Mouse (Mus musculus) neural tube, embryonic 13.5 days (tissue): ENCODE results near the gene Cyth1. TPM values are rescaled to one million over a fixed set of nuclear protein-coding genes. Genes with fewer than 3 reads are reported as not detected.

Experiments
- ATAC-seq: fragments of 200-750 bp; cut with Nextera tagmentation; 2 replicates; pipeline ENCODE4 v1.8.0; 2017; ENCODE audit warnings: low read depth, mild to moderate bottlenecking, moderate TSS enrichment, moderate library complexity
- H3K27ac ChIP-seq: fragments of 300-500 bp; sonication (generic); replicated peaks from 2 replicates; pipeline ENCODE4 v1.5.1; 2015; ENCODE audit warnings: moderate library complexity, mild to moderate bottlenecking, inconsistent platforms
- H3K27me3 ChIP-seq: fragments of 300-500 bp; sonication (generic); 2 replicates; pipeline ENCODE4 v1.6.1; 2015; ENCODE audit warnings: mild to moderate bottlenecking, inconsistent platforms
- H3K36me3 ChIP-seq: fragments of 300-500 bp; sonication (generic); 2 replicates; pipeline ENCODE4 v1.6.1; 2015; ENCODE audit warnings: mild to moderate bottlenecking, inconsistent platforms
- H3K4me1 ChIP-seq: fragments of 300-500 bp; sonication (generic); replicated peaks from 2 replicates; pipeline ENCODE4 v1.6.1; 2015; ENCODE audit warnings: inconsistent platforms
- H3K4me2 ChIP-seq: fragments of 300-500 bp; sonication (generic); 2 replicates; pipeline ENCODE4 v1.6.1; 2015; ENCODE audit warnings: inconsistent platforms, mild to moderate bottlenecking, moderate library complexity
- H3K4me3 ChIP-seq: fragments of 300-500 bp; sonication (generic); 2 replicates; pipeline ENCODE4 v1.5.1; 2015; ENCODE audit warnings: mild to moderate bottlenecking, inconsistent platforms
- H3K9ac ChIP-seq: fragments of 300-500 bp; sonication (generic); 2 replicates; pipeline ENCODE4 v1.6.1; 2015; ENCODE audit warnings: moderate library complexity, mild to moderate bottlenecking, inconsistent platforms
- H3K9me3 ChIP-seq: fragments of 300-500 bp; sonication (generic); 2 replicates; pipeline ENCODE4 v1.6.1; 2016; ENCODE audit warnings: inconsistent platforms
- WGBS: fragments of 180-500 bp; shearing (Covaris S2); methylation state at CpG from one replicate; pipeline ENCODE4 v1.1.7; 2015; 5-methylcytosine and 5-hydroxymethylcytosine counted together
- polyA plus RNA-seq: library from polyadenylated mRNA; unstranded; fragments of >200 nt; fragmentation: Nextera tagmentation; extraction: Ambion mirVana; gene quantifications from 2 replicates; pipeline ENCODE4 v1.2.1, GENCODE M21; 2015

The Cyth1 gene
- polyA plus RNA-seq, 1 experiment from 2014 or later: 25.2 TPM

- no peak overlapping the region for H3K4me2 ChIP-seq
- WGBS: 92% methylated on average over 7 of the region's 7 CpGs
- H3K27me3 ChIP-seq: no peaks in the 10 kb centered on the region
- peaks cover 81% of the 10 kb centered on the region for H3K36me3 ChIP-seq
- ATAC-seq: no peak
- no peaks in the 10 kb centered on the region for H3K9me3 ChIP-seq
- no peak overlapping the region for H3K9ac ChIP-seq
- no peaks in the 10 kb centered on the region for H3K4me1 ChIP-seq
- no peak overlapping the region for H3K27ac ChIP-seq
- no peak overlapping the region for H3K4me3 ChIP-seq
Measured at GRCm38 (mm10) chr11:118174752-118175151, 73.6 kb downstream of the Cyth1 start.

GRCm38 (mm10) chr11:118172768-118173167 is 75.6 kb downstream of the Cyth1 start:
- peaks cover 81% of the 10 kb centered on the region for H3K36me3 ChIP-seq

DNA sequence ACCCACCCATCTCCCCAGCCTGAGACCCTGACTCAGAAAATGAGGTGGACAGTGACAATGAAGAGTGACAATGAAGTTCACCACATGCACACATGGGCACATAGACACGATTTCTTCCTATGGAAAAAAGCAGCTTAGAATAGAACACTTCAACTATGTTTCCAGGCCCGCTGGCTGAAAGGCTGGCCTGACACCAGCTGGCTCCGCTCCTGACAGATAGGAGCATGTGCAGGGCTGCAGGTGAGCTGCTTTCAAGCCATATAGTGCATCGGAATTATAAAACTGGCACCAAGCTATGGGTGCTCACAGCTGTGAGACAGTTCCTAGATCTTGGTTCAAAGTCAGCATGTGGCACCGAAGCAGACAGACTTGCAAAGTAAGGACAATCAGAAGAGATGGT is 78.1 kb downstream of the Cyth1 start:
- Histone ChIP-seq H3K4me1 (peaks cover 9% of the 10 kb centered on the region), H3K9me3 (no peaks in the 10 kb centered on the region), H3K4me2 (no peak overlapping the region), H3K27me3 (no peaks in the 10 kb centered on the region), H3K9ac (no peak overlapping the region), H3K36me3 (peaks cover 81% of the 10 kb centered on the region), H3K27ac (no peak overlapping the region), H3K4me3 (no peak overlapping the region)
- ATAC-seq: no peak
- WGBS: 94% methylated on average over 5 of the region's 5 CpGs

More at GRCm38 (mm10) chr11:118172768-118173167, 75.6 kb downstream of the Cyth1 start:
- Histone ChIP-seq H3K4me1 (no peaks in the 10 kb centered on the region), H3K4me2 (no peak overlapping the region), H3K27me3 (no peaks in the 10 kb centered on the region), H3K27ac (no peak overlapping the region), H3K9ac (no peak overlapping the region), H3K9me3 (no peaks in the 10 kb centered on the region), H3K4me3 (no peak overlapping the region)
- 82% methylated on average over 5 of the region's 5 CpGs for WGBS
- ATAC-seq: no peak

DNA sequence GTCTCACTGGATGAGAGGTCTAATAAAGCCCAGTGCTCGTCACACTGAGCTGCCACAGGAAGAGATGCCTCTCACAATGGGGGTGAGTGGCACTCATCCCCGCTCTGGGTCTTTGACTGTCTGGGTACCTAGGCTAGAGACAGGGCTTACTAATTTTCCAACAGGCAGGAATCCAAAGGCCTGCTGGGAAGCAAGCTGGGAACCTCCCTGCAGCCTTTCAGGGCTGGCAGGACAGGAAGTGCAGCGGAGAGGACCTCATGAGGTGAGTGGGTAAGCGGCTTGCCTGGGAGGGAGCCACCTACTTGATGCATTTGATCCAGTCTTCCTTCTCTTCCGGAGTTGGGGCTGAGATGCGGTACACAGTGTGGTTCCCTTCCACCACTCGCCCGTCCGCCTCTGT is 79.7 kb downstream of the Cyth1 start:
- H3K9ac ChIP-seq: no peak overlapping the region
- no peak overlapping the region for H3K4me3 ChIP-seq
- peaks cover 85% of the 10 kb centered on the region for H3K36me3 ChIP-seq
- no peak overlapping the region for H3K27ac ChIP-seq
- WGBS: 68% methylated on average over 9 of the region's 9 CpGs
- H3K9me3 ChIP-seq: no peaks in the 10 kb centered on the region
- ATAC-seq: no peak
- no peaks in the 10 kb centered on the region for H3K27me3 ChIP-seq
- no peak overlapping the region for H3K4me2 ChIP-seq
- H3K4me1 ChIP-seq: peaks cover 12% of the 10 kb centered on the region

DNA sequence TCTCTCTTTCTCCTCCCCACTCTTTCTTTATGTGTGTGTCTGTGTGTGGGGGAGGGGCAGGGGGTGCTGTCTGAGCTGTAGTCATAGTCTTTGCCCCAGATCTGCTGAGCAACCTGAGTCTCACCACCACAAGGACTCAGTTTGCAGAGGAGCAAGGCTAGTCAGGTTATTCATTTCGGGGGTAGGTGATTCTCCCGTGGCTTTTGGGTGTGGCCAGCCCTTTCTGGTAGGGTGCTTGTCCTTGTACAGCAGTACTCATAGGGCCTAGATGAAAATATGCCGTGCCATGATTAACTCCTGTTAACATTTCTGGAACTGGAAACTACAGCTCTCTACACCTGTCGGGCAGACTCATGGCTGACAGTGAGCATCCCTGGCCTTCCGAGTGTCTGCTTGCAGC is 81.8 kb downstream of the Cyth1 start:
- no peak overlapping the region for H3K9ac ChIP-seq
- H3K4me2 ChIP-seq: no peak overlapping the region
- WGBS: 91% methylated on average over 5 of the region's 5 CpGs
- no peak for ATAC-seq
- peaks cover 87% of the 10 kb centered on the region for H3K36me3 ChIP-seq
- peaks cover 12% of the 10 kb centered on the region for H3K4me1 ChIP-seq
- H3K9me3 ChIP-seq: no peaks in the 10 kb centered on the region
- H3K4me3 ChIP-seq: no peak overlapping the region
- H3K27ac ChIP-seq: no peak overlapping the region
- H3K27me3 ChIP-seq: no peaks in the 10 kb centered on the region

GRCm38 (mm10) chr11:118165681-118166080 is 82.7 kb downstream of the Cyth1 start:
- no peak overlapping the region for H3K4me3 ChIP-seq
- H3K4me1 ChIP-seq: peaks cover 12% of the 10 kb centered on the region
- no peak for ATAC-seq
- peaks cover 79% of the 10 kb centered on the region for H3K36me3 ChIP-seq
- H3K9me3 ChIP-seq: no peaks in the 10 kb centered on the region
- no peak overlapping the region for H3K4me2 ChIP-seq
- no peak overlapping the region for H3K9ac ChIP-seq
- no peaks in the 10 kb centered on the region for H3K27me3 ChIP-seq
- no peak overlapping the region for H3K27ac ChIP-seq
- 38% methylated on average over 11 of the region's 11 CpGs for WGBS

DNA sequence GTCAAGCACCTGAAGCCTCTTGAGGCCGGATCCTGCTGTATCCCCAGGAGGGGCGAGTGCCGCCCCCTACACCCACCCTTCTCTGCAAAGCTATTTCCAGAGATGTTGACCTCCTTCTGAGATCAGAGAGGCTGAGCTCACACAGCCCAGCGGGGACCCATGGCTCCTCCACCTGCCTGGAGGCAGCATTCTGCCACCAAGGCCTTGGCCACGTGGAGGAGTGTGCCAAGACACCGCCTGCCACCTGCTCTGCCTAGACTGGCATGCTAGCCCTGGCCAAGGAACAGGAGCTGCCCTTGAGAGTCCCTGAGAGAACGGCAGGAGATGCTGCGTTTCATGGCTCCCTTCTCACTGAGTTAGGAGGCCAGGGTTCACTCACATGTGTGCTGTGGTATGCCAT is 83.8 kb downstream of the Cyth1 start:
- 80% methylated on average over 8 of the region's 8 CpGs for WGBS
- peaks cover 12% of the 10 kb centered on the region for H3K4me1 ChIP-seq
- H3K27me3 ChIP-seq: no peaks in the 10 kb centered on the region
- H3K9me3 ChIP-seq: no peaks in the 10 kb centered on the region
- H3K27ac ChIP-seq: no peak overlapping the region
- ATAC-seq: no peak
- no peak overlapping the region for H3K4me3 ChIP-seq
- H3K9ac ChIP-seq: no peak overlapping the region
- no peak overlapping the region for H3K4me2 ChIP-seq
- peaks cover 68% of the 10 kb centered on the region for H3K36me3 ChIP-seq

DNA sequence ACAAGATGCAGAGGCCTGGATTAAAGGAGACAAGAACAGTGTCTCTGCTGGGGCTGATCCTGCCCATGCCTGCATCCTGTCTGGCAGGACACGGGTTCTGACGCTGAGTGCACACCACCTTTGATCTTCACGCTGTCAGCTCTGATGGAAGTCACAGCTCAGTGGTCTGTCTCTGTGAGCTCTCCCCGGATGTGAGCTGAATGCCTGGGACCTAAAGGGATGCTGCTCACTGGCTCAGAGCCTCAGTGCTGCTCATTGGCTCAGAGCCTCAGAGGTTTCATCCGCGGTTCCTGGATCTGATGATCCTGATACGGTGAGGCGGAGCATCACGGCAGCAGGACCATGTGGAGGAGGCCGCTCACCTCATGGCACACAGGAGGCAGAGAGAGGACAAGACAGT is 86.1 kb downstream of the Cyth1 start:
- Histone ChIP-seq H3K9me3 (no peaks in the 10 kb centered on the region), H3K27me3 (no peaks in the 10 kb centered on the region), H3K4me2 (no peak overlapping the region), H3K27ac (no peak overlapping the region), H3K4me1 (peaks cover 12% of the 10 kb centered on the region), H3K4me3 (no peak overlapping the region), H3K9ac (no peak overlapping the region), H3K36me3 (peaks cover 45% of the 10 kb centered on the region)
- ATAC-seq: no peak
- 77% methylated on average over 10 of the region's 10 CpGs for WGBS

DNA sequence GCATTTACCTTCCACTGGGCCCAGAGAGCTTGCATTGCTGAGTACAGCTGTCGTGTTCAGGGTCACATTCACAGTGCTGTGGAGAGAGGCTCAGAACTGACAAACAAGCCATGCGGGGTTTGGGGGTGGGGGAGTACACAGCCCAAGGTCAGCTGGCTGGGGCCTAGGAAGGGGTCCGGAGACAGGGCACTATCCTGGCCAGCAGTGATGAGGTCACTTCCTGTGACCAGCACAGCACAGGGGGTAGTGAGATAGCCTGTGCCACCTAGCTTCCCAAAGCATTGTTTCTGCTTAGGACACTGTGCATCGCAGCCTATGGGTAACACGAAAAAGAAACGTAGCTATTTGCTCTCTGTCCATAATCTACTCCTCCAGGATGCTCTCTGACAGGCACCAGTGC is 87.2 kb downstream of the Cyth1 start:
- no peaks in the 10 kb centered on the region for H3K27me3 ChIP-seq
- H3K9me3 ChIP-seq: no peaks in the 10 kb centered on the region
- peaks cover 11% of the 10 kb centered on the region for H3K4me1 ChIP-seq
- H3K4me3 ChIP-seq: no peak overlapping the region
- no peak overlapping the region for H3K4me2 ChIP-seq
- no peak for ATAC-seq
- 83% methylated on average over 6 of the region's 6 CpGs for WGBS
- peaks cover 35% of the 10 kb centered on the region for H3K36me3 ChIP-seq
- H3K9ac ChIP-seq: no peak overlapping the region
- no peak overlapping the region for H3K27ac ChIP-seq

- Histone ChIP-seq H3K4me2 (no peak overlapping the region), H3K9ac (no peak overlapping the region), H3K27me3 (no peaks in the 10 kb centered on the region), H3K36me3 (peaks cover 30% of the 10 kb centered on the region), H3K9me3 (no peaks in the 10 kb centered on the region), H3K4me3 (no peak overlapping the region), H3K4me1 (peaks cover 7% of the 10 kb centered on the region), H3K27ac (no peak overlapping the region)
- WGBS: 82% methylated on average over 2 of the region's 2 CpGs
- no peak for ATAC-seq
Measured at GRCm38 (mm10) chr11:118160763-118161162, 87.6 kb downstream of the Cyth1 start.

DNA sequence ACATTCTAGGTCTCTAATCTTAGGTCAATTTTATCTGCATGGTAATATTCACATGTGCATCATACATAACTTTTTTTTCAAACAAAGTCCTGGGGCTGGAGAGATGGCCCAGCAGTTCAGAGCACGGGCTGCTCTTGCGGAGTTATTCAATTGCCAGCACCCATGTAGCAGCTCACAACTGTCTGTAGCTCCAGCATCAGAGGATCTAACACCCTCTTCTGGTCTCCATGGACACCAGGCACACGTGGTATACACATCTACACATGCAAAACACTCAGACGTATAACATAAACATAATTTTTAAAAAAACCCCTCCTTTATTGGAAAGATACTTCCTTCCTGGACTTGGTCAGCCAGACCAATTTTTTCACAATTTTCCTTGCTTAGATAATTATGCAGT is 89.6 kb downstream of the Cyth1 start:
- WGBS: 78% methylated on average over 4 of the region's 4 CpGs
- no peaks in the 10 kb centered on the region for H3K27me3 ChIP-seq

DNA sequence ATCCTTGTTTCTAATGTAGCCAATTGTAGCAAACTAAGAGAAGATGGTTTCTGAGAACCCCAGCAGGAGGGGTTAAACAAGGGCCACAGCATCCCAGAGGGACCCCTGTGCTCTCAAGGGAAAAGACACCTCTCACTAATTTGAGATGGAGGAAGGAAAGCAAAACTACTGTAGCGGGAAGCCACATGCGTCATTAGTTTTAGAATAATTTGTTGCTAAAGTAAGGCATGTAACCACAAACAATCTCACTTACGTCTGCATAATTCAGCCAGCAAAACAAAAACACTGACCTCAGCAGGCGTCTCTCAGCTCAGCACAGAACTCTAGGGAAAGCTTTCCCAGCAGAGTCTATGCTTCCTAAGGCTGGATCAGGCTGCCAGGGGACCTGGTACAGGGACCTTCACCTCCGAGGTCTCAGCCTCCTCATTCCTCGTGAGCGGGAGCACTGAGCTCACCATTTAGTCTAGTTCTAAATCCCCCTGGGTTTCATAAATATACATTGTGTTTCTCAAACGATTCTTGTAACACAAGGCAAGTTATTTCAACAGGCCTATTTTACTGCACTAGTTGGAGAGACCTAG is 91.8 kb downstream of the Cyth1 start:
- no peak overlapping the region for H3K4me2 ChIP-seq
- 58% methylated on average over 8 of the region's 8 CpGs for WGBS
- H3K4me1 ChIP-seq: no peaks in the 10 kb centered on the region
- H3K27ac ChIP-seq: no peak overlapping the region
- H3K4me3 ChIP-seq: no peak overlapping the region
- H3K36me3 ChIP-seq: no peaks in the 10 kb centered on the region
- H3K27me3 ChIP-seq: no peaks in the 10 kb centered on the region
- no peak overlapping the region for H3K9ac ChIP-seq
- ATAC-seq: no peak
- H3K9me3 ChIP-seq: no peaks in the 10 kb centered on the region

More for the DNA sequence above, 89.6 kb downstream of the Cyth1 start:
- peaks cover 12% of the 10 kb centered on the region for H3K36me3 ChIP-seq
- no peaks in the 10 kb centered on the region for H3K4me1 ChIP-seq
- H3K9me3 ChIP-seq: no peaks in the 10 kb centered on the region
- no peak overlapping the region for H3K4me3 ChIP-seq
- ATAC-seq: no peak
- H3K9ac ChIP-seq: no peak overlapping the region
- no peak overlapping the region for H3K4me2 ChIP-seq
- no peak overlapping the region for H3K27ac ChIP-seq

- Histone ChIP-seq H3K4me3 (no peak overlapping the region), H3K4me1 (peaks cover 15% of the 10 kb centered on the region), H3K36me3 (no peaks in the 10 kb centered on the region), H3K9ac (no peak overlapping the region), H3K27ac (no peak overlapping the region), H3K9me3 (no peaks in the 10 kb centered on the region), H3K4me2 (no peak overlapping the region), H3K27me3 (no peaks in the 10 kb centered on the region)
- WGBS: 84% methylated on average over 4 of the region's 4 CpGs
- no peak for ATAC-seq
Measured at GRCm38 (mm10) chr11:118152964-118153363, 95.4 kb downstream of the Cyth1 start.
